Mouse (Mus musculus) myocyte (in vitro differentiated cells): Measurements from ENCODE around the gene Aass.

ENCODE experiments used
- E2F4 ChIP-seq: IDR thresholded peaks from one replicate; pipeline ENCODE4 v1.6.1; 2011; ENCODE audit warnings: mild to moderate bottlenecking, control low read depth, moderate library complexity; ENCODE audit not compliant: insufficient read depth
- MAX ChIP-seq: IDR thresholded peaks from one replicate; pipeline ENCODE4 v1.6.1; 2011; ENCODE audit warnings: low read depth, mild to moderate bottlenecking, control low read depth
- MYOD1 ChIP-seq, 3 experiments: IDR thresholded peaks; one replicate each; pipeline ENCODE4 v1.6.1; 2011; ENCODE audit warnings: control low read depth in 2 of 3, low read depth in 2 of 3, mild to moderate bottlenecking in 2 of 3, moderate library complexity in 1 of 3; ENCODE audit not compliant: insufficient read length in 2 of 3, control insufficient read depth in 1 of 3
- MYOG ChIP-seq, 3 experiments: IDR thresholded peaks; one replicate each; pipeline ENCODE4 v1.6.1; 2011; ENCODE audit warnings: control low read depth in 2 of 3, low read depth in 2 of 3, mild to moderate bottlenecking in 2 of 3; ENCODE audit not compliant: insufficient read length in 2 of 3, control insufficient read depth in 1 of 3, insufficient read depth in 1 of 3
- POLR2A ChIP-seq: IDR thresholded peaks from one replicate; pipeline ENCODE4 v1.6.1; 2011; ENCODE audit warnings: low read depth, mild to moderate bottlenecking, control low read depth, moderate library complexity; ENCODE audit not compliant: insufficient read length
- POLR2AphosphoS2 ChIP-seq: IDR thresholded peaks from one replicate; pipeline ENCODE4 v1.6.1; 2011; ENCODE audit warnings: low read depth, control low read depth; ENCODE audit not compliant: insufficient read length
- REST ChIP-seq: IDR thresholded peaks from one replicate; pipeline ENCODE4 v1.6.1; 2011; ENCODE audit warnings: mild to moderate bottlenecking, control low read depth, moderate library complexity; ENCODE audit not compliant: insufficient read depth, insufficient read length
- SRF ChIP-seq: IDR thresholded peaks from one replicate; pipeline ENCODE4 v1.6.1; 2011; ENCODE audit warnings: low read depth; ENCODE audit not compliant: control insufficient read depth, insufficient read length
- TCF12 ChIP-seq: IDR thresholded peaks from one replicate; pipeline ENCODE4 v1.6.1; 2011; ENCODE audit warnings: mild to moderate bottlenecking, control low read depth; ENCODE audit not compliant: poor library complexity, insufficient read depth, severe bottlenecking
- TCF3 ChIP-seq: IDR thresholded peaks from one replicate; pipeline ENCODE4 v1.6.1; 2011; ENCODE audit warnings: low read depth, control low read depth; ENCODE audit not compliant: insufficient read length
- USF1 ChIP-seq: IDR thresholded peaks from one replicate; pipeline ENCODE4 v1.6.1; 2011; ENCODE audit warnings: low read depth, mild to moderate bottlenecking, control low read depth, moderate library complexity

- TF ChIP-seq E2F4 (no peak), POLR2A (no peak), POLR2AphosphoS2 (no peak), REST (no peak), TCF12 (no peak), TCF3 (no peak), MAX (no peak), USF1 (no peak), MYOD1 (IDR thresholded peaks at IDR 0.05; ENCODE audit: control insufficient read depth in 1 of 3, insufficient read length in 2 of 3, low read depth in 2 of 3) (no peak), SRF (no peak), MYOG (IDR thresholded peaks at IDR 0.05; ENCODE audit: control insufficient read depth in 1 of 3, insufficient read depth in 1 of 3, insufficient read length in 2 of 3, low read depth in 2 of 3) (no peak)
Observed at GRCm38 (mm10) chr6:23055734-23056133, 77.1 kb downstream of the Aass start.
